Mouse (Mus musculus) kidney, adult 9 months (tissue): Measurements from ENCODE around the gene Adamts8.
A peak's percentile ranks its signal among the peaks of the same experiment; 100 is the strongest.

ENCODE experiments used
- DNase-seq: peaks from one replicate; pipeline ENCODE4 v3.0.0; 2022

Adamts8 gene

DNA sequence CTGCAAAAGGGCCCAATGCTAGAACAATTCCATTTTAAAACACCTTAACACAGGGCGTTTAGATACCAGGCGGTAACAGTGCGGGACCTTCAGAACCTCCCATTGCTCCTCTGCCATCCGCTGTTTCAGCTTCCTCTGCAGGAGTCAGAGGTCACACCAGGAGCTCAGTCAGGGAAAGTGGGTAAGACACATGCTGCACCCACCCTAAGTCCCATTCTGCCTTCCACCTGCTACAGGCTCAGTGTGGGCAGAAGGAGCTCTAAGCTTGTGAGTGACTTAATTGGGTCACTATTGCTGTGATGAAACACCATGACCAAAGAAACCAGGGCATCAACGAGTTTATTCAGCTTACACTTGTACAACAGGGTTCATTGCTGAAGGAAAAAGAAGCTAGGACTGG, 50.7 kb downstream of the Adamts8 start:
- no peak for DNase-seq

DNA sequence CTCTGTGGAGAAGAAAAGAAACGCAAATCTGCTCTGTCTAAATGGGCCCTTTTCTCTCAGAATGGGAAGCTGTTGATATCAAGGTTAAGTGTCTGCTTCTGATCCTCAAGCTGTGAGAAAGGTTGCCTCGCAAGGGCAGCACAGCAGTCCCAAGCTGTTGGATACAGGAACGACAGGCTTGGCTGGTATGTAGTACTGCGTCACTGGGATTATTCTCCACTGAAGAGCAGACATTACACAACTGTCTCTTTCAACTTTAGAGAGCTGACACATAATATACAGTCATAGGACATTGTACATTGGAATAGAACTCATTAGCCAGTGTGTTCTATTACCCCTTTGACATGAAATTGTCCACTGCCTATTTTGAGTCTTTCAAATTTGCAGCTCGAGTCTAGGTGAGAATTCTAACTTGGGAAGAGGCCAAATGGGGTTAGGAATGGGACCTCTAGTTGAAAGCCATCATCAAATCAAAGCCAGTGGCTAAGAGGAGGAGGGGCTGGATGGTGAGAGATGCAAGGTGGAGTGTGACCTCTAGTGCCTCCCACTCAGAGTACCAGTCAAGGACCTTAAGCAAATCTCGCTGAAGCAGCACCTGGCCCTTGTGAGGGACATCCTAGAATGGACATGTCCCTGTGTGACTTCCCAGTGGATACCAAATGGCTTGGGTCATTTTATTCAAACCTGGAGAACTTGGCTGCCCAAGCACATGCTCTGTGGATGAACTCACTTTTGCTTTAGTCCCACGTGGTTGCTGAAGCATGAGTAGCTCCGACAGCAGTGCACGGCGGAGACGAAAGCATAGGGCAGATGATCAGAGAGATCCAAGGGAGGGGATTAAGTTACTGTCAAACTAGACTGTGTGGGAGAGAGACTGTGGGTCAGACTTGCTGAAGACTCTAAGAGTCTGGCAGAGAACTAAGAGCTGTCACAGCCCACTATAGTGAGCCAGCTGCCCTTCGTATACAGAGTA, 54.5 kb downstream of the Adamts8 start:
- DNase-seq, result peak; percentile 44

DNA sequence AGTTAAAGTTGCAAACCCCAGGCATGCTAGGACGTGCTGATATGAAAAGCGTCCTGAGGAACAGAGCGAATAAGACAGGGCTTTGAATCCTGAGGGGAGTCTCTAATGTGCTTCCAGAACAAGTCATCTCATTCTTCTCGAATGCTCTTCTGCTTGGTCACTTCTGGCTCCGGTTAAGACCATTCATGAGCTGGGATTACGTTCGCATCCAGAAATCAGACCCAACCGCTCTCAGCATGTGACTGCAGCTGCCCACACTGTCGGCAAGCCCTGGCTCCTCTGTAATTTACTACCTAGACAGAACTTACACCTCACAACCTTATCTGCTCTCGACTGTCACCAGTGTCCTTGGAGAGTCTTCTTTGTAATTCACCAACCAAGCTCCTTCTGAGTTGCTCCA, 58.3 kb downstream of the Adamts8 start:
- no peak for DNase-seq

DNA sequence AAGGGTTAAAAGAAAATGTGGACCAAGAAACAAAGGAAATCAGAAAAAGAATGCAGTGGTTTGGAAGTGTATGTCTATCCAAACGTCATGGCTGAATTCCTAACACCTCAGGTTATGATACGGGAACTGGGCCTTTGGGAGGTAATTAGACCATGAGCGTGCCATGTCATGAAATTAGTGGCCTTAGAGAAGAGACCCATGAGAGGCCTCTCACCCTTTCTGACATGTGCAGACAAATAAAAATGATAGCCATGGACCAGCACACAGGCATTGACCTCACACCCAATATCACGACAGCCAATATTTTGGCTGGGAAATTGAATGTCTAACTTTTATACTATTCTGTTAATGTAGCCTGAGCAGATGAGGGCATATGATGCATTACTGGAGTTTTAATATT, 60.2 kb downstream of the Adamts8 start:
- DNase-seq, result no peak

DNA sequence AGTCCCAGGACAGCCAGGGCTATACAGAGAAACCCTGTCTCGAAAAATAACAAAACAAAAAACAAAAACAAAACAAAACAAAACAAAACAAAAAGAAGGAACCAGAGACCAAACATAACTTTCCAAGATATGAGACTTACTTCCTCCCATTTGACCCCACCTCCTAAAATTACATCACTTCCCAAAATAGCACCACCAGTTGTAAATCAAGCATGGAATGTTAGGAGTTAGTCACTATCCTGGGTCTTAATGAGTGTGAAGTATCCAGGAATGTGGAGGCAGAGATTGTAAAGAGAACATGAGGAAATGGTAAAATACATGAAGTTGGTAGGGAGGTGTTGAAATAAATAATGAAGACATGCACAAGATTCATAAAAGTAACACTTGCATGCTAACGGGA, 67.0 kb downstream of the Adamts8 start:
- no peak for DNase-seq

DNA sequence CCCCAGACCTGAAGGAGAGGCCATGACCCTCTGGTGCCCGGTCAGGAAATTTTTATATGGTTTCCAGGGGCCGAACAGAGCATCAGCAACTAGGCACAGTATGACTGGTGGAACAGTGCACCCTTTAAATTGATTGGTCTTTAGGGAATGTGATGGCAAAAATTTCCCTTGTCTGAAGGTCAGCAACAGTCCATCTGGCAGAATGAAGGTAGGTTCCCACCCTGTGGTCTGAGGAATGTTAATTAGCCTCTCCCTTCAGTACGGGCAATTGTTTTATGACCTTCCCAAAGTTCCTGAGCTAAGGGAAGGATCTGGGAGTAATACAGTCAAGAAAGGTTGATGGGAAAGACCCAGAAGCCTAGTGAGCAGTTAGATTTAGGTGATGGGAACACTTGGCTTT, 67.7 kb downstream of the Adamts8 start:
- DNase-seq, result no peak

DNA sequence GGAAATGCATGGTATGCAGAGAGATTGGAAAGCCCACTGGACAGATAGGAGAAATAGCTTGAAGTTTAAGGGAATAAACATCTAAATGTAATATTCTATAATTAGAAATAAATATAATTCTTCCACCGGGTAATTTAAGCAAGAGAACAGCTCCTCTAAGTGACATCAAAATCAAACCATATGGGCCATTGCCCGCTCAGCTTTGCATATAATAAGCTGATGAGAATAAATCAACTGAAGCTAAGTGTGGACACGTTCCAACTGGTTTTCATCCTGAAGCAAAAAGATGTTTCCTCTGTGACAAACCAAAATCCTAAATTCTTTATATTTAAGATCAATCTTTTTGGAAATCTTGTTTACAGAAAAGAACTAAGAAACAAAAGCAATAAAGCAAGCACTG, 68.4 kb downstream of the Adamts8 start:
- no peak for DNase-seq

DNA sequence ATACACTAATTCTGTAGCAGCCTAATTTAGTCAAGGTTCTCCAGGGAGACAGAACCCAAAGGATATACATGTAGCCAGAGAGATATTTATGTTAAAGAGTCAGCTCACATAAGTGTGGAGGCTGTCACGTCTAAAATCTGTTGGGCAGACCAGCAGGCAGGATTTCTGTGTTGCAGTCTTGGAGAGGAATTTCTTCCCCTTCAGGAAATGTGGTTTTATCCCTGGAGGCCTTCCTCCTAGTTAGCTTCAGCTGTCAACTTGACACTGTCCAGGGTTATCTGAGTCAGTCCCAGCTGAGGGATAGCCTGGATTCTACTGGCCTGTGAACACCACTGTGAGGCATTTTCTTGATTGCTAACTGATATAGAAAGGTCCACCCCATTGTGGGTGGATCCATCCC, 69.2 kb downstream of the Adamts8 start:
- DNase-seq, result no peak

DNA sequence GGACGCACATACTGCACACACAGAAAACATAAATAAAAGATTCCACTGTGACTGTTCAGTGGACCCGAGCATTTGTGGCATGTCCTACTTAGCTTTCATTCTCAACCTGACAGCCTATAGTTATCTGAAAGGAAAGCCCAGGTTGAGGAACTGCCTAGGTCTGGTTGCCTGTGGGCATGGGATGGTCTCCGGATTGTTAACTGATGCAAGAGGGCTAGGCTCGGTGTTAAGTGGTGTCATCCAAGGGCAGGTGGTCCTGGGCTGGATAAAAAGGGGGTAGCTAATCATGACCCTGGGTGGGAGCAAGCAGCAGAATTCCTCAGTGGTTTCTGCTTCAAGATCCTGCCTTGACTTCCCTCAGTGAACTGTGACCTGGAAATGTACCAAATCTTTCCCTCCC, 70.3 kb downstream of the Adamts8 start:
- DNase-seq, result no peak

DNA sequence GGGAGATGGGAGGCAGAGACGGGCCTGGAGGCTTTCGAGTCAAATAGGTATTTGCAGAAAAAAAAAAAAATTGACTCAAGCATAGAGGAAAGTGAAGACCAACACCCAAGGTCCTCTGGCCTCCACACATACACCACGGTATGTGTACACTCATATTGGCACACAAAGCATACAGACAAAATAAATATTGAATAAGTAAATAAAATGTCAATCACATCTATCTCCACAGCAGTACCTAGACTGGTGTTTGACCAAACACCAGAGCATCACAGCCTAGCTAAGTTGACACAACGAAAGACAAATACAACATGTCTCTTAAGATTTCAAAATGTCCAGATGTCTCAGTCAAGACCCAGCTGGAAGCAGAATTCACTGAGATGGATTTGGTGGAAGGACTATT, 71.1 kb downstream of the Adamts8 start:
- no peak for DNase-seq
